Mouse (Mus musculus) megakaryocyte-erythroid progenitor cell, adult 5-6 weeks (primary cell): ENCODE measurements at regions not wholly inside any gene's neighbourhood (a gene's known extent, or its start where the extent isn't known, plus 50 kb on each side); places are given as distances from the start of the nearest gene placed in this dataset.

Experiments
- ATAC-seq: replicated peaks from 2 replicates; pipeline ENCODE4 v1.8.0; 2016; ENCODE audit warnings: mild to moderate bottlenecking, inconsistent platforms; ENCODE audit not compliant: severe bottlenecking, poor library complexity, low FRiP score, low TSS enrichment

GRCm38 (mm10) chr9:23535872-23536271 is 313.0 kb downstream of the Bmper start:
- ATAC-seq = no peak

GRCm38 (mm10) chr9:23538051-23538450 is 315.2 kb downstream of the Bmper start:
- ATAC-seq = no peak

- ATAC-seq = no peak
Measured at GRCm38 (mm10) chr9:23551692-23552091, 328.8 kb downstream of the Bmper start.

- ATAC-seq = no peak
Measured at GRCm38 (mm10) chr9:23553766-23554165, 330.9 kb downstream of the Bmper start.

GRCm38 (mm10) chr9:23557601-23558000 is 334.7 kb downstream of the Bmper start:
- no peak for ATAC-seq

GRCm38 (mm10) chr9:23561924-23562323 is 339.0 kb downstream of the Bmper start:
- ATAC-seq = no peak

- no peak for ATAC-seq
Measured at GRCm38 (mm10) chr9:23567081-23567480, 344.2 kb downstream of the Bmper start.

GRCm38 (mm10) chr9:23570150-23570549 is 347.3 kb downstream of the Bmper start:
- no peak for ATAC-seq

- no peak for ATAC-seq
Measured at GRCm38 (mm10) chr9:23576314-23576713, 353.4 kb downstream of the Bmper start.

GRCm38 (mm10) chr9:23580155-23580554 is 357.3 kb downstream of the Bmper start:
- ATAC-seq = no peak

GRCm38 (mm10) chr9:23581039-23581606 is 358.2 kb downstream of the Bmper start:
- ATAC-seq = 0 out of 2 replicates have a peak, but pooled peaks have one; percentile 61

GRCm38 (mm10) chr9:23584561-23584960 is 361.7 kb downstream of the Bmper start:
- ATAC-seq = no peak

- no peak for ATAC-seq
Measured at GRCm38 (mm10) chr9:23589024-23589423, 366.1 kb downstream of the Bmper start.

GRCm38 (mm10) chr9:23591906-23592305 is 369.0 kb downstream of the Bmper start:
- no peak for ATAC-seq

GRCm38 (mm10) chr9:23600623-23601022 is 377.7 kb downstream of the Bmper start:
- no peak for ATAC-seq
